Mouse (Mus musculus): ENCODE data around the gene Ltbr. TPM values are rescaled to one million over a fixed set of nuclear protein-coding genes. Genes with fewer than 3 reads are reported as not detected.

Gene Ltbr
- polyA plus RNA-seq, 1 experiment from 2014 or later, result 14.9 TPM

DNA sequence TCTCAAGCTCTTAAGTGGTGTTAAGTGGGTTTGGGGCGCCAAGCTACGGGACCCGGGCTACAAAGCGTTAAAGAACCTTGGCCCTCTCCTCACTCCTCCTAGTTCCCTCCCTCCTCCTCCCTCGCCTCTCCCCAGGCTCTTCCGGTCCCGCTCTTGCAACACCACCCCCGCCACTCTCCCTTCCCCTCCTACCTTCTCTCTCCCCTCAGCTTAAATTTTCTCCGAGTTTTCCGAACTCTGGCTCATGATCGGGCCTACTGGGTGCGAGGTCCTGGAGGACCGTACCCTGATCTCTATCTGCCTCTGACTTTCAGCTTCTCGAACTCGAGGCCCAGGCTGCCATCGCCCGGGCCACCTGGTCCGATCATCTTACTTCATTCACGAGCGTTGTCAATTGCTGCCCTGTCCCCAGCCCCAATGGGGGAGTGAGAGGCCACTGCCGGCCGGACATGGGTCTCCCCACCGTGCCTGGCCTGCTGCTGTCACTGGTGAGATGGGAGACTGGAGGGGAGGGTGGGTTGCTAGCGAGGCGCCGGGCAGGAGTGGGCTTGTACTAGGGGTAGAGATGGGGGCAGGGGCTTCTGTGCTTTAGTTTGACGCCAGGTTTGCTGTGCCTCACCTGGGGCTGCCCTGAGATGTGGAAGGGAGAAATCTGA is 36.0 kb upstream of the Ltbr start:
- ATAC-seq (ENCODE audit: low FRiP score) (no peak), DNase-seq (ENCODE audit: low spot score) (peak; percentile 40)
- Histone ChIP-seq H3K36me3 (replicated peaks; ENCODE audit: control insufficient read depth, insufficient read depth) (no peaks in the 10 kb centered on the region), H3K9ac (peak overlapping the region; percentile 49), H3K4me3 (replicated peaks; ENCODE audit: low read length) (peak overlapping the region; percentile 34), H3K27me3 (ENCODE audit: control insufficient read depth, insufficient read depth, low read length) (0 out of 2 replicates have a peak, but pooled peaks cover 14% of the 10 kb centered on the region), H3K4me1 (replicated peaks; ENCODE audit: control insufficient read depth, insufficient read depth, low read length) (peaks cover 17% of the 10 kb centered on the region), H3K27ac (peak overlapping the region; percentile 24; the same call in 1 of the 2 replicates), H3K4me2 (replicated peaks) (peak overlapping the region; percentile 55), H3K9me3 (ENCODE audit: control insufficient read depth, low read length) (no peaks in the 10 kb centered on the region)
- WGBS, result under 1% methylated on average over 27 of the region's 27 CpGs

DNA sequence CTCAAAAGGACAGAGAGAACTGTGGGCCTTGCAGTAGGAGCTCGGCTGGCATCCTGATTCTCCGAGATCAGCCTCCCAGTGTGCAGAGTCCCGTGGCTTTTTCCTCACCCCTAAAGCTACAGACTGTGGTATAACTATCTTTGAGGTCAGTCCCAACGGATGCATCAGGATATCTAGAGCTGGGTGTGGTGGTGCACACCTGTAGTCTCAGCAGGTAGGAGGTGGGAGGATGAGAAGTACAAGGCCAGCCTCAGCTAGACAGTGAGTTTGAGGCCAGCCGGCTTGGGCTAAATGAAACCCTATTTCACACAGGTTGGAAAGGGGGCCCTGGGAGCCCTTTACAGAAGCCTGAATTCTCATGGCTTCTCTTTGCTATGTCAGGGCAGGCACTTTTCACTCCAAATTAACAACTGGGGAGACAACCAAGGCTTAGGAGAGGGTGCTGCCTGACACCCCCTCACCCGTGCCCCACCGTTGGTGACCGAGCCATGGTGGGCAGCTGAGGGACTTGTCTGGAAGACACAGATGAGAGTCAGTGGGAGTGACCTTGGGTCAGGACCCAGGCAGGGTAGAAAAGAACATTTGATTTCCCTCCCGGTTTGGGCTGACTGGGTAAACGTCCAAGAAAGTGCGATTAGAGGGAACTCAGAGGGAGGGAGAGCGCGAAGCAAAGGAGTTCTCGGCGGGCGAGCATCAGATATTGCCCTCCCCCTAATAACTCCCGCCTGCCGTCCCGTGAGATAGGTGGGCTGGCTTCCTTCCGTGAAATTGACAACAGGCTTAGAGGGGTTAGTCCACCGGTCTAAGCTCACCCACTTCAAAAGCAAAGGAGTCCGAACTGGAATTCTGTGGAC is 35.3 kb upstream of the Ltbr start, which contains the start of gene Tnfrsf1a:
Gene Tnfrsf1a, plus strand, starts transcription at position 642 of the 854 bp plus-strand sequence.
- H3K27me3 ChIP-seq (ENCODE audit: control insufficient read depth, insufficient read depth, low read length), result 0 out of 2 replicates have a peak, but pooled peaks cover 14% of the 10 kb centered on the region
- H3K4me2 ChIP-seq (replicated peaks), result peak within 1 kb of the TSS; percentile 55
- H3K9me3 ChIP-seq (ENCODE audit: control insufficient read depth, low read length), result no peaks in the 10 kb centered on the region
- ATAC-seq (ENCODE audit: low FRiP score), result no peak
- peak within 1 kb of the TSS; percentile 24; the same call in 1 of the 2 replicates for H3K27ac ChIP-seq
- peak within 1 kb of the TSS; percentile 34 for H3K4me3 ChIP-seq (replicated peaks; ENCODE audit: low read length)
- DNase-seq (ENCODE audit: low spot score), result no peak
- WGBS, result 6% methylated on average over 22 of the region's 22 CpGs
- peaks cover 14% of the 10 kb centered on the region for H3K4me1 ChIP-seq (replicated peaks; ENCODE audit: control insufficient read depth, insufficient read depth, low read length)
- no peaks in the 10 kb centered on the region for H3K36me3 ChIP-seq (replicated peaks; ENCODE audit: control insufficient read depth, insufficient read depth)
- H3K9ac ChIP-seq, result peak within 1 kb of the TSS; percentile 49

DNA sequence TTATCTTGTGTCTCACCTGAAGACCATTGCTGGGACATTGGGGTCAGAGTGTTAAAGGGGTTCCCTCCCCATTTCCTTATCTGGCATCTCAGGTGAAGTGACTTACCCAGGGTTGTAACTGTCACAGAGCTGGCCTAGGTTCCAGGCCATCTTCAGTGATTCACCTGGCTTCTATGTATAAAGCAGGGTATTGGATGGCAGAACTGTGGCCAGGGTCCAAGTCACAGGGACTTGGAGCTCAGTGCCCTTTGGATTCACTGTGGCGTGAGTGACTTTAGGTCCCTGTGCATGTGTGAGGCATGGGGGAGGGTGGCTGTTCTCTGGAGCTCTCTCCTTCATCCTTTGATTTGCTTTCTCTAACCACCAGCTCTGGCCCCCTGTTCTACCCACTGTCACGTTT is 32.3 kb upstream of the Ltbr start:
- H3K27ac ChIP-seq, result no peak overlapping the region
- H3K36me3 ChIP-seq (replicated peaks; ENCODE audit: control insufficient read depth, insufficient read depth), result no peaks in the 10 kb centered on the region
- H3K4me2 ChIP-seq (replicated peaks), result no peak overlapping the region
- H3K9me3 ChIP-seq (ENCODE audit: control insufficient read depth, low read length), result no peaks in the 10 kb centered on the region
- 65% methylated on average over 2 of the region's 2 CpGs for WGBS
- DNase-seq (ENCODE audit: low spot score) (no peak), ATAC-seq (ENCODE audit: low FRiP score) (no peak)
- no peak overlapping the region for H3K9ac ChIP-seq
- no peak overlapping the region for H3K4me3 ChIP-seq (replicated peaks; ENCODE audit: low read length)
- 0 out of 2 replicates have a peak, but pooled peaks cover 14% of the 10 kb centered on the region for H3K27me3 ChIP-seq (ENCODE audit: control insufficient read depth, insufficient read depth, low read length)
- H3K4me1 ChIP-seq (replicated peaks; ENCODE audit: control insufficient read depth, insufficient read depth, low read length), result peaks cover 14% of the 10 kb centered on the region

DNA sequence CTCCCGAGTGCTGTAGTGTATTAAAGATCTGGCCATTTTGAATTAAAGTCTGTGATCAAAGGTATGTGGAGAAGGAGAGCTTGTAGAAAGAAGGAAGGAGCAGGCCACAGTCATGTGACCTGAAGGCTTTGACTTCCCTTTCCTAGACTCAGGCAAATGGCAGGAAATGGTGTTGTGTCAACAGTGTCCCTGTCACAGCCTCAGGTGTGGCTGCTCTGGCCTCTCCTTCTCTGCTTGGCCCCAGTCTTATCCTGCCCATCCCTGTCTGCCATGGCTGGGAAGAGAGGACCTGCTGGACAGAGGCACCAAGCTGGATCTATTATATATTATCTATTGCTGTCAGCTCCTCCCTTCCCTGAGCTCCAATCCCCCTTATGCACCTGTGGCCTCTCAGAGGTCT is 31.9 kb upstream of the Ltbr start:
- peaks cover 14% of the 10 kb centered on the region for H3K4me1 ChIP-seq (replicated peaks; ENCODE audit: control insufficient read depth, insufficient read depth, low read length)
- 61% methylated on average over 1 of the region's 1 CpGs for WGBS
- ATAC-seq (ENCODE audit: low FRiP score) (no peak), DNase-seq (ENCODE audit: low spot score) (no peak)
- no peak overlapping the region for H3K4me2 ChIP-seq (replicated peaks)
- no peak overlapping the region for H3K9ac ChIP-seq
- no peaks in the 10 kb centered on the region for H3K9me3 ChIP-seq (ENCODE audit: control insufficient read depth, low read length)
- no peaks in the 10 kb centered on the region for H3K36me3 ChIP-seq (replicated peaks; ENCODE audit: control insufficient read depth, insufficient read depth)
- H3K4me3 ChIP-seq (replicated peaks; ENCODE audit: low read length), result no peak overlapping the region
- H3K27me3 ChIP-seq (ENCODE audit: control insufficient read depth, insufficient read depth, low read length), result 0 out of 2 replicates have a peak, but pooled peaks cover 14% of the 10 kb centered on the region
- H3K27ac ChIP-seq, result no peak overlapping the region

DNA sequence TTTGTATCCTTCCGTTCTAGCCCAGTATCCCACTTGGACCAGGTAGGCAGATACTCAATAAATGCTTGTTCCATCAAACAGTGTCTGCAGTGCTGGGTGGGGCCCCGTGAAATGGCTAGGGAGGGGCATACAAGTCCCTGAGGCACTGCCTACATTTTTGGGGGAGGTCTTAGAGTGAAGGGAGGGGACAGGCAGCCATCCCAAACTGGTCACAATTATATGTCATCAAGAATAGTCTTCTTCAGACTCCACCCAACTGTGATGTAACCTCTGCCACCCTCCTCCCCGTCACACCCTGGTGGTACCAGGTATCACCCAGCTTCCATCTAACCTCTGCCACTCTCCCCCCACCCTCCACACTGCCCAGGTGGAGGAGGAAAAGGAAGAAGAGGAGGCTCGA is 31.2 kb upstream of the Ltbr start:
- 0 out of 2 replicates have a peak, but pooled peaks cover 10% of the 10 kb centered on the region for H3K27me3 ChIP-seq (ENCODE audit: control insufficient read depth, insufficient read depth, low read length)
- no peak for ATAC-seq (ENCODE audit: low FRiP score)
- H3K4me2 ChIP-seq (replicated peaks), result no peak overlapping the region
- H3K36me3 ChIP-seq (replicated peaks; ENCODE audit: control insufficient read depth, insufficient read depth), result no peaks in the 10 kb centered on the region
- no peaks in the 10 kb centered on the region for H3K9me3 ChIP-seq (ENCODE audit: control insufficient read depth, low read length)
- no peak overlapping the region for H3K27ac ChIP-seq
- DNase-seq (ENCODE audit: low spot score), result no peak
- H3K9ac ChIP-seq, result no peak overlapping the region
- H3K4me1 ChIP-seq (replicated peaks; ENCODE audit: control insufficient read depth, insufficient read depth, low read length), result peaks cover 9% of the 10 kb centered on the region
- no peak overlapping the region for H3K4me3 ChIP-seq (replicated peaks; ENCODE audit: low read length)
- WGBS, result 67% methylated on average over 4 of the region's 4 CpGs

DNA sequence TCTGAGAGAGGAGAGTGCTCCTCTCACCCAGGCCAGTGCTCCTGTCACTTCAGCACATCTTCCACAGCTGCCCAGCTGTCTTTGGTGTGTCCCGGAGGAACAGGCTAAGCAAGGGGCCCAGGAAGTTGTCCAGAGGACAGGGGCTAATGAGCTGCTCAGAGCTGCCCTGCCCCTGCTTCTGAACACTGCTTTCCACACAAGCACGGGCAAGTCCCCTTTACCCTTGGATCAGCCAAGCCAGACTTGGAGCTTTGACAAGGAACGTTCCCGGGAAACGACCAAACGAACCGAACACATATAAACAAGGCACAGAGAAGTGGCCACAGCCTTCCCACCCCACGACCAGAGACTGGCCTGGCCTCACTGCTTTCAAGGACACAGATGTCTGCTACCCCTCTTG is 30.4 kb upstream of the Ltbr start:
- Histone ChIP-seq H3K4me1 (replicated peaks; ENCODE audit: control insufficient read depth, insufficient read depth, low read length) (peaks cover 3% of the 10 kb centered on the region; the same call in 1 of the 2 replicates), H3K4me3 (replicated peaks; ENCODE audit: low read length) (no peak overlapping the region), H3K36me3 (replicated peaks; ENCODE audit: control insufficient read depth, insufficient read depth) (no peaks in the 10 kb centered on the region), H3K4me2 (replicated peaks) (no peak overlapping the region), H3K27ac (no peak overlapping the region), H3K9me3 (ENCODE audit: control insufficient read depth, low read length) (no peaks in the 10 kb centered on the region), H3K27me3 (ENCODE audit: control insufficient read depth, insufficient read depth, low read length) (0 out of 2 replicates have a peak, but pooled peaks cover 10% of the 10 kb centered on the region), H3K9ac (no peak overlapping the region)
- DNase-seq (ENCODE audit: low spot score), result no peak
- WGBS, result 43% methylated on average over 8 of the region's 8 CpGs
- no peak for ATAC-seq (ENCODE audit: low FRiP score)

DNA sequence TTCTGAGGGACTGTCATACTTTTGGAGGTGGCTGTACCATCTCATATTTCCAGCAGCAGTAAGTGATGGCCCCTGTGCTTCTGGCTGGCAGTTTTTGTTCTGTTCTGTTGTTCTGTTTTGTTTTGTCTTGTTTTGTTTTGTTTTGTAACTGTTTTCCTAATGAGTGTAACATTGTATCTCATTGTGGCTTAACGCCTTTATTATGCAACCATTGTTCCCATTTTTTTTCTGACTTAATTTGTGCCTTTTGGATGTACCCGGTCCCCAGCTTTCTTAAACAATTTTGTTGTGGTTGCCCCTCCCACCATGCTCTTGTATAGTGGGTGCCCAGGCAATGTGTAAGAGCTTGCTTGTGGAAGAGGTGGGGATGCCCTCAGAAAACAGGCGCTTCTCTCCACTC is 28.5 kb upstream of the Ltbr start:
- H3K36me3 ChIP-seq (replicated peaks; ENCODE audit: control insufficient read depth, insufficient read depth), result no peaks in the 10 kb centered on the region
- no peak overlapping the region for H3K4me2 ChIP-seq (replicated peaks)
- no peak overlapping the region for H3K4me3 ChIP-seq (replicated peaks; ENCODE audit: low read length)
- 49% methylated on average over 3 of the region's 3 CpGs for WGBS
- no peak overlapping the region for H3K9ac ChIP-seq
- no peaks in the 10 kb centered on the region for H3K4me1 ChIP-seq (replicated peaks; ENCODE audit: control insufficient read depth, insufficient read depth, low read length)
- no peaks in the 10 kb centered on the region for H3K9me3 ChIP-seq (ENCODE audit: control insufficient read depth, low read length)
- no peak for ATAC-seq (ENCODE audit: low FRiP score)
- no peak overlapping the region for H3K27ac ChIP-seq
- H3K27me3 ChIP-seq (ENCODE audit: control insufficient read depth, insufficient read depth, low read length), result no peaks in the 10 kb centered on the region
- DNase-seq (ENCODE audit: low spot score), result no peak

DNA sequence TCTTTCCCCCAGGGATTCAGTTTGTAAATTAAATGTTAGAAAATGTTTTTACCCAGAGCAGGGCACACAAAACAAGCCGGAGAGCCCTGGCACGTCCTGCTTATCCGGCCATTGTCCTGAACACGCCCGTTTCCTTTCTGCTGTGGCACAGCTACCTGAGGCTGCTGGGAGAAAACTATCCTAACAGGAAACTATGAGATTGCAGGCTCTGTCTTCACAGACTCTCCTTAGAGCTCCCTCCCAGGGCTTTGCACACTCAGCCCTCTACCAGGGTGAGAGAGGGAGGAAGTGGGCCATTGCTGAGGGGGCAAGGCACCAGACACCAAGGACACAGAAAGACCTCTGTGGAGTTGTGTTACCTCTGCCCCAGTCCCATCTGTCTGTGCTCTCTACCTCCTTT is 26.6 kb upstream of the Ltbr start:
- Histone ChIP-seq H3K9me3 (ENCODE audit: control insufficient read depth, low read length) (no peaks in the 10 kb centered on the region), H3K27ac (no peak overlapping the region), H3K4me2 (replicated peaks) (no peak overlapping the region), H3K36me3 (replicated peaks; ENCODE audit: control insufficient read depth, insufficient read depth) (no peaks in the 10 kb centered on the region), H3K4me1 (replicated peaks; ENCODE audit: control insufficient read depth, insufficient read depth, low read length) (no peaks in the 10 kb centered on the region), H3K4me3 (replicated peaks; ENCODE audit: low read length) (no peak overlapping the region), H3K9ac (no peak overlapping the region), H3K27me3 (ENCODE audit: control insufficient read depth, insufficient read depth, low read length) (no peaks in the 10 kb centered on the region)
- 72% methylated on average over 5 of the region's 5 CpGs for WGBS
- no peak for DNase-seq (ENCODE audit: low spot score)
- ATAC-seq (ENCODE audit: low FRiP score), result no peak
